Mouse (Mus musculus) liver, embryonic 14.5 days (tissue): ENCODE measurements around the gene Exoc3l4. TPM values are rescaled to one million over a fixed set of nuclear protein-coding genes. Genes with fewer than 3 reads are reported as not detected.

ENCODE experiments used
- ATAC-seq: fragments of 200-750 bp; cut with Nextera tagmentation; 2 replicates; pipeline ENCODE4 v1.8.0; 2017; ENCODE audit warnings: moderate number of reproducible peaks, mild to moderate bottlenecking, moderate library complexity; ENCODE audit not compliant: insufficient read depth
- DNase-seq, 3 experiments: peaks; one replicate each; pipeline ENCODE4 v3.0.0-alpha.2; 2012 to 2013; ENCODE audit warnings: low read depth in 3 of 3, low spot score in 3 of 3
- H3K27ac ChIP-seq: fragments of 300-500 bp; sonication (generic); 2 replicates; pipeline ENCODE4 v1.5.1; 2014; ENCODE audit warnings: moderate library complexity, mild to moderate bottlenecking, control low read depth, inconsistent platforms
- H3K27me3 ChIP-seq: fragments of 300-500 bp; sonication (generic); 2 replicates; pipeline ENCODE4 v1.6.1; 2014; ENCODE audit warnings: mild to moderate bottlenecking, low read length, moderate library complexity; ENCODE audit not compliant: control insufficient read depth, insufficient read depth
- H3K36me3 ChIP-seq: fragments of 300-500 bp; sonication (generic); replicated peaks from 2 replicates; pipeline ENCODE4 v1.6.1; 2014; ENCODE audit warnings: low read depth; ENCODE audit not compliant: control insufficient read depth, insufficient read depth
- H3K4me1 ChIP-seq, 2 experiments: fragments of 200-500 bp in 1 of 2; fragments of 300-500 bp in 1 of 2; sonication (generic) in 1 of 2; replicated peaks; 2 replicates each; pipeline ENCODE4 v1.6.1; 2012 to 2014; ENCODE audit warnings: antibody characterized with exemption in 1 of 2, inconsistent platforms in 1 of 2, low read length in 1 of 2; ENCODE audit not compliant: control insufficient read depth in 2 of 2, insufficient read depth in 2 of 2
- H3K4me2 ChIP-seq: fragments of 300-500 bp; sonication (generic); 2 replicates; pipeline ENCODE4 v1.6.1; 2014; ENCODE audit warnings: low read depth, mild to moderate bottlenecking, control low read depth, moderate library complexity
- H3K4me3 ChIP-seq, 2 experiments: fragments of 200-500 bp in 1 of 2; fragments of 300-500 bp in 1 of 2; sonication (generic) in 1 of 2; 2 replicates each; pipeline ENCODE4 v1.5.1; 2012 to 2014; ENCODE audit warnings: low read depth in 2 of 2, low read length in 2 of 2, mild to moderate bottlenecking in 2 of 2, control low read depth in 1 of 2, inconsistent platforms in 1 of 2, moderate library complexity in 1 of 2; ENCODE audit not compliant: insufficient read depth in 1 of 2
- H3K9ac ChIP-seq: fragments of 300-500 bp; sonication (generic); replicated peaks from 2 replicates; pipeline ENCODE4 v1.6.1; 2014; ENCODE audit warnings: mild to moderate bottlenecking, control low read depth, moderate library complexity
- H3K9me3 ChIP-seq: fragments of 300-500 bp; sonication (generic); 2 replicates; pipeline ENCODE4 v1.6.1; 2016; ENCODE audit warnings: low read length, mixed read lengths; ENCODE audit not compliant: control insufficient read depth
- CTCF ChIP-seq: IDR thresholded peaks from 2 replicates; pipeline ENCODE4 v1.5.1; 2016; ENCODE audit warnings: antibody characterized with exemption, low read depth, control low read depth
- EP300 ChIP-seq: IDR thresholded peaks from 2 replicates; pipeline ENCODE4 v1.6.1; 2016; ENCODE audit warnings: antibody characterized with exemption, low read depth
- WGBS: fragments of 180-500 bp; shearing (Covaris S2); extraction: QIAGEN DNeasy Blood & Tissue Kit; methylation state at CpG from one replicate; pipeline ENCODE4 v1.1.7; 2014; ENCODE audit not compliant: insufficient replicate concordance; 5-methylcytosine and 5-hydroxymethylcytosine counted together
- polyA plus RNA-seq, 2 experiments: library from polyadenylated mRNA; depleted of rRNA in 1 of 2; stranded (reverse) in 1 of 2; unstranded in 1 of 2; fragments of >200 nt; fragmentation: Nextera tagmentation in 1 of 2; extraction: Ambion mirVana in 1 of 2; gene quantifications; 2 replicates each; pipeline versions ENCODE4 v1.2.1 to v1.2.3; 2012 to 2014

Gene Exoc3l4
- polyA plus RNA-seq, 2 experiments = 15.8 to 18.1 TPM

GRCm38 (mm10) chr12:111377986-111378490 lies 38.8 kb upstream of the Exoc3l4 start:
- under 1% methylated on average over 32 of the region's 32 CpGs for WGBS
- Histone ChIP-seq H3K27ac (no peak overlapping the region), H3K9me3 (no peaks in the 10 kb centered on the region), H3K4me3 (peak overlapping the region; percentile 65 to 80), H3K36me3 (no peaks in the 10 kb centered on the region), H3K4me2 (peak overlapping the region; percentile 66), H3K27me3 (peaks cover 42% of the 10 kb centered on the region), H3K4me1 (peaks cover 0 to 5% of the 10 kb centered on the region in 2 experiments; a peak in 1 of 4 replicates), H3K9ac (no peak overlapping the region)
- ATAC-seq = peak; percentile 27; the same call in 1 of the 2 replicates
- TF ChIP-seq CTCF (no peak), EP300 (no peak)
- DNase-seq = no peak

GRCm38 (mm10) chr12:111378812-111379211 lies 38.0 kb upstream of the Exoc3l4 start:
- Histone ChIP-seq H3K4me3 (no peak overlapping the region), H3K4me1 (peaks cover 0 to 5% of the 10 kb centered on the region in 2 experiments; a peak in 1 of 4 replicates), H3K9me3 (no peaks in the 10 kb centered on the region), H3K9ac (no peak overlapping the region), H3K4me2 (no peak overlapping the region), H3K27me3 (peaks cover 42% of the 10 kb centered on the region), H3K27ac (no peak overlapping the region), H3K36me3 (no peaks in the 10 kb centered on the region)
- DNase-seq = no peak
- no peak for ATAC-seq
- no peak for TF ChIP-seq CTCF
- TF ChIP-seq EP300 = no peak
- WGBS = 67% methylated on average over 12 of the region's 12 CpGs

GRCm38 (mm10) chr12:111385883-111386641 lies 30.8 kb upstream of the Exoc3l4 start:
- TF ChIP-seq CTCF (no peak), EP300 (no peak)
- no peak overlapping the region for H3K4me3 ChIP-seq
- no peak overlapping the region for H3K9ac ChIP-seq
- no peak overlapping the region for H3K27ac ChIP-seq
- no peaks in the 10 kb centered on the region for H3K9me3 ChIP-seq
- peaks cover 0 to 6% of the 10 kb centered on the region in 2 experiments; a peak in 2 of 4 replicates for H3K4me1 ChIP-seq
- no peaks in the 10 kb centered on the region; the same call in 1 of the 2 replicates for H3K27me3 ChIP-seq
- no peaks in the 10 kb centered on the region for H3K36me3 ChIP-seq
- WGBS = 67% methylated on average over 13 of the region's 13 CpGs
- no peak overlapping the region for H3K4me2 ChIP-seq
- DNase-seq = no peak
- 0 out of 2 replicates have a peak, but pooled peaks have one; percentile 21 for ATAC-seq

- Histone ChIP-seq H3K4me3 (no peak overlapping the region), H3K36me3 (no peaks in the 10 kb centered on the region), H3K4me2 (no peak overlapping the region), H3K9ac (no peak overlapping the region), H3K27me3 (no peaks in the 10 kb centered on the region; the same call in 1 of the 2 replicates), H3K27ac (no peak overlapping the region), H3K9me3 (no peaks in the 10 kb centered on the region), H3K4me1 (peaks cover 0 to 6% of the 10 kb centered on the region in 2 experiments; a peak in 2 of 4 replicates)
- ATAC-seq (peak; percentile 68), DNase-seq (no peak)
- 24% methylated on average over 8 of the region's 8 CpGs for WGBS
- TF ChIP-seq CTCF = no peak
- TF ChIP-seq EP300 = no peak
These were observed 30.1 kb upstream of the Exoc3l4 start for GRCm38 (mm10) chr12:111386642-111387120.

- no peaks in the 10 kb centered on the region for H3K9me3 ChIP-seq
- DNase-seq (no peak), ATAC-seq (no peak)
- no peak overlapping the region for H3K9ac ChIP-seq
- no peak overlapping the region for H3K27ac ChIP-seq
- TF ChIP-seq CTCF = no peak
- WGBS = 70% methylated on average over 4 of the region's 4 CpGs
- H3K36me3 ChIP-seq = no peaks in the 10 kb centered on the region
- H3K27me3 ChIP-seq = no peaks in the 10 kb centered on the region
- H3K4me1 ChIP-seq = peaks cover 0 to 6% of the 10 kb centered on the region in 2 experiments; a peak in 2 of 4 replicates
- no peak overlapping the region for H3K4me3 ChIP-seq
- H3K4me2 ChIP-seq = no peak overlapping the region
These were observed 29.7 kb upstream of the Exoc3l4 start for GRCm38 (mm10) chr12:111387146-111387545.
